Mouse (Mus musculus): ENCODE measurements around the gene Gpsm1.

Gene Gpsm1

GRCm38 (mm10) chr2:26338302-26339203, 23.2 kb downstream of the Gpsm1 start:
- DNase-seq (ENCODE audit: low spot score in 2 of 2): no peak

- DNase-seq (ENCODE audit: low spot score in 2 of 2): no peak
Observed at GRCm38 (mm10) chr2:26339204-26339551, 23.9 kb downstream of the Gpsm1 start.

GRCm38 (mm10) chr2:26341510-26341981, 26.2 kb downstream of the Gpsm1 start:
- DNase-seq (ENCODE audit: low spot score in 2 of 2): peak in 1 of 2 experiments; percentile 43

GRCm38 (mm10) chr2:26342044-26342443, 26.7 kb downstream of the Gpsm1 start:
- DNase-seq (ENCODE audit: low spot score in 2 of 2): peak; percentile 55 to 59

- DNase-seq (ENCODE audit: low spot score in 2 of 2): no peak
Observed at GRCm38 (mm10) chr2:26342609-26343490, 27.5 kb downstream of the Gpsm1 start.

- no peak for DNase-seq (ENCODE audit: low spot score in 2 of 2)
Observed at GRCm38 (mm10) chr2:26348241-26348640, 32.9 kb downstream of the Gpsm1 start.

- peak; percentile 88 to 91 for DNase-seq (ENCODE audit: low spot score in 2 of 2)
Observed at GRCm38 (mm10) chr2:26351358-26352290, 36.3 kb downstream of the Gpsm1 start, which contains the start of gene Dnlz. Gene Dnlz (minus strand): TSS chr2:26352110.

GRCm38 (mm10) chr2:26352291-26352910, 37.1 kb downstream of the Gpsm1 start:
- DNase-seq (ENCODE audit: low spot score in 2 of 2): no peak

- no peak for DNase-seq (ENCODE audit: low spot score in 2 of 2)
Observed at GRCm38 (mm10) chr2:26353066-26353980, 38.0 kb downstream of the Gpsm1 start.

- DNase-seq (ENCODE audit: low spot score in 2 of 2): no peak
Observed at GRCm38 (mm10) chr2:26354401-26354800, 39.1 kb downstream of the Gpsm1 start.

- DNase-seq (ENCODE audit: low spot score in 2 of 2): no peak
Observed at GRCm38 (mm10) chr2:26356231-26356630, 40.9 kb downstream of the Gpsm1 start.

GRCm38 (mm10) chr2:26356678-26357077, 41.4 kb downstream of the Gpsm1 start:
- no peak for DNase-seq (ENCODE audit: low spot score in 2 of 2)

- peak in 1 of 2 experiments; percentile 4 for DNase-seq (ENCODE audit: low spot score in 2 of 2)
Observed at GRCm38 (mm10) chr2:26357484-26357883, 42.2 kb downstream of the Gpsm1 start.

GRCm38 (mm10) chr2:26358667-26359320, 43.5 kb downstream of the Gpsm1 start:
- DNase-seq (ENCODE audit: low spot score in 2 of 2): no peak

- DNase-seq (ENCODE audit: low spot score in 2 of 2): no peak
Observed at GRCm38 (mm10) chr2:26359983-26360382, 44.7 kb downstream of the Gpsm1 start.

- no peak for DNase-seq (ENCODE audit: low spot score in 2 of 2)
Observed at GRCm38 (mm10) chr2:26360772-26361171, 45.5 kb downstream of the Gpsm1 start, which contains the start of gene Card9. Gene Card9 (minus strand): TSS chr2:26360918.

GRCm38 (mm10) chr2:26362991-26363390, 47.7 kb downstream of the Gpsm1 start:
- no peak for DNase-seq (ENCODE audit: low spot score in 2 of 2)

- no peak for DNase-seq (ENCODE audit: low spot score in 2 of 2)
Observed at GRCm38 (mm10) chr2:26363481-26363880, 48.2 kb downstream of the Gpsm1 start.
